Mouse (Mus musculus) heart, postnatal 0 days (tissue): ENCODE data around the gene Gm45837.

Experiments used
- CTCF ChIP-seq: IDR thresholded peaks from 2 replicates; pipeline ENCODE4 v1.5.1; 2016; ENCODE audit warnings: antibody characterized with exemption, control low read depth, low read depth
- EP300 ChIP-seq: IDR thresholded peaks from 2 replicates; pipeline ENCODE4 v1.6.1; 2016; ENCODE audit warnings: antibody characterized with exemption, low read depth

DNA sequence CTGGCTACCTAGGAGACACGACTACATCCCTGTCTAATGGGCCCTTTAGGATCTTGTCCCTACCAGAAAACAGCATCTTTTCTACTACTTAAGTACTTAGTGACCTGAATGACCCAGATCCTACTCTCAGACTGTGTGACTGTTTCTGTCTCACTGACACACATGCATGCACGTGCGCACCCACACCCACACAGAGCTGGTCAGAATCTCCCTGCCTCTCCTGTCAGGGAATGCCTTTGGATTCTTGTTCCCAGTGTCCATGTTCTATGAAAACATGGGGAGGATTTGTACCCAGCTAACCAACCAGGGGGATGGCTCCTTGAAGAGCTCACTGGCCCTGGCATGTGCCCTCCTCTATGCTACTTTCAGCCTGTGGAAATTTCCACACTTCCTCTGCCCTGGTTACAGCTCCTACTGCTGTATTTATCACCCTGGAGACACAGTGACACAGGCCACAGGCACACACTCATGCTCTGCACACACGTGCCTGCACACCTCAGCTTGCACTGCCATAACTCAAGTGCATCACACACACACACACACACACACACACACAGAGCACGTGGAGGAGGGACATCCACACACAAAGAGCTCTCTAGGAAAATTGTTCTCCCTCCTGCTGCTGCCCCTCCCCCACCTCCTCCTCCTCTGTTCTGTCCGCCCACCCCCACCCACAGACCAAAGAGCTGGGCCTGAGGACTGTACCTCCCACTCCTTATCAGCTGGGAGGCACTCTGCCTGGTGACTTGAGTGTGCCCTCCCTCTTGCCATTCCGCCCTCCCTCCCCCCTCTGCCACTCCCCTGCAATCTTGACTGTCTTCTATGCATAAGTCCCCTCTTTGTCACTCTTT, 4.2 kb downstream of the Gm45837 start:
- TF ChIP-seq CTCF = no peak
- TF ChIP-seq EP300 = no peak
